Mouse (Mus musculus) B cell, adult 67 days (primary cell): ENCODE data around the gene Gm436. TPM values are rescaled to one million over a fixed set of nuclear protein-coding genes. Genes with fewer than 3 reads are reported as not detected.

Experiments used
- total RNA-seq, 2 experiments: library from RNA; stranded (reverse); gene quantifications; 4 replicates each; pipeline ENCODE4 v1.2.4; 2023

The Gm436 gene
- not detected for total RNA-seq

GRCm38 (mm10) chr4:144686268-144686667, at the start of gene Gm436:
Gene Gm436 (minus strand): TSS chr4:144686368.

DNA sequence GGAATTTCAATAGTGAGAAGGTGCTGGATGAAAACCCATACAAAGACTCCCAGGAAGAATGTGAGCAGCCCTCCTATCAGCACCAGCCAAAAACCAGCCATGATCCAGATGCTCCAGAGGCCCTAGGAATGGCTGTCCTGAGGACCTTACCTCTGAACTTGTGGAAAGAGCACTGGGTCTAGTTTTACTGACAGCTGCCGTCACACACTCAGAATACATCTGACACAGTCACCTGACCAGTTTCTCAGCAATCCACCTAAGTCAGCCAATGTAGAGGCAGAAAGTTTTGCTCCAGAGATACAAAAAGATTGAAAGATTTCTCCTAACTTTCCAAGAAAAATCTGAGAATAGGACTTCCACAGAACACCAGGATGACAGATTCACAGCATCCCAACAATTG, 35.1 kb upstream of the Gm436 start, which contains the start of gene Gm13178:
Gm13178 (minus strand) TSS at position 101 of the 400 bp plus-strand sequence.

Other genes starting within 250 kb of the Gm436 start
- gene 1700012P22Rik, start 247.6 kb downstream of the Gm436 start, total RNA-seq = not detected
- not detected for gene Gm9944, start 233.1 kb downstream of the Gm436 start, total RNA-seq
- not detected for gene Aadacl3, start 222.6 kb downstream of the Gm436 start, total RNA-seq
- not detected for gene 9430007A20Rik, start 166.5 kb downstream of the Gm436 start, total RNA-seq
- gene Gm13124, start 121.2 kb downstream of the Gm436 start, total RNA-seq = not detected
- gene Aadacl4, start 72.7 kb downstream of the Gm436 start, total RNA-seq = not detected
- not detected for gene Gm13178, start 35.0 kb upstream of the Gm436 start, total RNA-seq
- not detected for gene Gm438, start 100.2 kb upstream of the Gm436 start, total RNA-seq
- 1 to 10 TPM; 5.7 to 6.5 TPM for gene Dhrs3, start 206.5 kb upstream of the Gm436 start, total RNA-seq